Mouse (Mus musculus) left cerebral cortex, postnatal 25 days (tissue): Measurements from ENCODE around the gene Fzd10. TPM values are rescaled to one million over a fixed set of nuclear protein-coding genes. Genes with fewer than 3 reads are reported as not detected.

ENCODE experiments used
- DNase-seq, 2 experiments: peaks; one replicate each; pipeline ENCODE4 v3.0.0; 2022; ENCODE audit warnings: low spot score in 2 of 2, mixed read lengths in 1 of 2
- intact Hi-C: fragments of 180-260 bp; cut with DNase I; formaldehyde crosslinking; loops from one replicate; pipeline ENCODE4 v1.15.1; 2025
- total RNA-seq, 2 experiments: library from RNA; stranded (reverse); gene quantifications; 2 replicates each; pipeline ENCODE4 v1.2.3; 2021

Gene Fzd10
- total RNA-seq, 2 experiments from 2014 or later: 4.4 to 6.6 TPM

GRCm38 (mm10) chr5:128599365-128600071 lies 1.1 kb upstream of the Fzd10 start:
- intact Hi-C loops: loop anchor here (2.0 kb wide), 1 partner anchor 75 kb away; no protein-coding TSS in a partner anchor

GRCm38 (mm10) chr5:128601036-128602019 lies 684 bp downstream of the Fzd10 start:
- intact Hi-C loops: loop anchor here (2.0 kb wide), 1 partner anchor 77 kb away; no protein-coding TSS in a partner anchor
- DNase-seq: peak; percentile 13 to 18

More at GRCm38 (mm10) chr5:128599365-128600071, 1.1 kb upstream of the Fzd10 start:
- DNase-seq: peak in 1 of 2 experiments; percentile 7

GRCm38 (mm10) chr5:128603693-128604092 lies 3.0 kb downstream of the Fzd10 start:
- no peak for DNase-seq
- intact Hi-C loops: no loop called here

GRCm38 (mm10) chr5:128606596-128606995 lies 6.0 kb downstream of the Fzd10 start:
- no peak for DNase-seq
- intact Hi-C loops: no loop called here

GRCm38 (mm10) chr5:128609091-128609490 lies 8.4 kb downstream of the Fzd10 start:
- intact Hi-C loops: no loop called here
- no peak for DNase-seq

GRCm38 (mm10) chr5:128617621-128618020 lies 17.0 kb downstream of the Fzd10 start:
- no peak for DNase-seq
- intact Hi-C loops: no loop called here

GRCm38 (mm10) chr5:128619987-128620386 lies 19.3 kb downstream of the Fzd10 start:
- intact Hi-C loops: no loop called here
- DNase-seq: no peak

GRCm38 (mm10) chr5:128620408-128620807 lies 19.8 kb downstream of the Fzd10 start:
- DNase-seq: no peak
- intact Hi-C loops: no loop called here

- no peak for DNase-seq
- intact Hi-C loops: no loop called here
Measured at GRCm38 (mm10) chr5:128627763-128628162, 27.1 kb downstream of the Fzd10 start.

- intact Hi-C loops: no loop called here
Measured at GRCm38 (mm10) chr5:128636648-128637047, 36.0 kb downstream of the Fzd10 start.

GRCm38 (mm10) chr5:128637071-128638015 lies 36.7 kb downstream of the Fzd10 start:
- DNase-seq: no peak
- intact Hi-C loops: no loop called here

More at GRCm38 (mm10) chr5:128636648-128637047, 36.0 kb downstream of the Fzd10 start:
- no peak for DNase-seq

- DNase-seq: no peak
- intact Hi-C loops: no loop called here
Measured at GRCm38 (mm10) chr5:128638716-128639115, 38.1 kb downstream of the Fzd10 start.

GRCm38 (mm10) chr5:128643065-128643464 lies 42.4 kb downstream of the Fzd10 start:
- intact Hi-C loops: no loop called here
- DNase-seq: no peak

- DNase-seq: no peak
- intact Hi-C loops: no loop called here
Measured at GRCm38 (mm10) chr5:128645720-128646119, 45.1 kb downstream of the Fzd10 start.

- DNase-seq: no peak
- intact Hi-C loops: no loop called here
Measured at GRCm38 (mm10) chr5:128646286-128646685, 45.6 kb downstream of the Fzd10 start.

- no peak for DNase-seq
Measured at GRCm38 (mm10) chr5:128647221-128647730, 46.6 kb downstream of the Fzd10 start.

GRCm38 (mm10) chr5:128649336-128649897 lies 48.8 kb downstream of the Fzd10 start:
- intact Hi-C loops: no loop called here

More at GRCm38 (mm10) chr5:128647221-128647730, 46.6 kb downstream of the Fzd10 start:
- intact Hi-C loops: no loop called here

More at GRCm38 (mm10) chr5:128649336-128649897, 48.8 kb downstream of the Fzd10 start:
- DNase-seq: no peak
